Mouse (Mus musculus): ENCODE results near the gene Nat8f2.
"Not testable (repeated sequence)": the region's sequence is repeated elsewhere in the genome, so short reads cannot be mapped to it uniquely, and the experiment has no call there.

GRCm38 (mm10) chr6:85883246-85883645, 14.3 kb upstream of the Nat8f2 start:
- not testable (repeated sequence) for TF ChIP-seq CTCF (IDR thresholded peaks at IDR 0.05; ENCODE audit: low read depth); EP300 (optimal IDR thresholded peaks at IDR 0.05)

All from stomach, postnatal 0 days (tissue).